Mouse (Mus musculus) lung, embryonic 15.5 days (tissue): ENCODE data around the gene Mdfi. TPM values are rescaled to one million over a fixed set of nuclear protein-coding genes. Genes with fewer than 3 reads are reported as not detected.

Experiments used
- ATAC-seq: fragments of 200-750 bp; cut with Nextera tagmentation; 2 replicates; pipeline ENCODE4 v1.8.0; 2017; ENCODE audit warnings: moderate number of reproducible peaks, borderline replicate concordance; ENCODE audit not compliant: low FRiP score, low TSS enrichment; ENCODE audit errors: extremely low read depth
- H3K27ac ChIP-seq: fragments of 300-500 bp; sonication (generic); 2 replicates; pipeline ENCODE4 v1.5.1; 2015; ENCODE audit warnings: moderate library complexity, mild to moderate bottlenecking, inconsistent platforms
- H3K27me3 ChIP-seq: fragments of 300-500 bp; sonication (generic); 2 replicates; pipeline ENCODE4 v1.6.1; 2015; ENCODE audit warnings: inconsistent platforms
- H3K36me3 ChIP-seq: fragments of 300-500 bp; sonication (generic); 2 replicates; pipeline ENCODE4 v1.6.1; 2015; ENCODE audit warnings: inconsistent platforms
- H3K4me1 ChIP-seq: fragments of 300-500 bp; sonication (generic); 2 replicates; pipeline ENCODE4 v1.6.1; 2015; ENCODE audit warnings: inconsistent platforms
- H3K4me2 ChIP-seq: fragments of 300-500 bp; sonication (generic); 2 replicates; pipeline ENCODE4 v1.6.1; 2015; ENCODE audit warnings: inconsistent platforms, mild to moderate bottlenecking, moderate library complexity
- H3K4me3 ChIP-seq: fragments of 300-500 bp; sonication (generic); 2 replicates; pipeline ENCODE4 v1.5.1; 2015; ENCODE audit warnings: mild to moderate bottlenecking, inconsistent platforms
- H3K9ac ChIP-seq: fragments of 300-500 bp; sonication (generic); 2 replicates; pipeline ENCODE4 v1.6.1; 2015; ENCODE audit warnings: inconsistent platforms
- H3K9me3 ChIP-seq: fragments of 300-500 bp; sonication (generic); 2 replicates; pipeline ENCODE4 v1.6.1; 2016; ENCODE audit warnings: inconsistent platforms
- WGBS: fragments of 180-500 bp; shearing (Covaris S2); methylation state at CpG from one replicate; pipeline ENCODE4 v1.1.7; 2015; 5-methylcytosine and 5-hydroxymethylcytosine counted together
- polyA plus RNA-seq: library from polyadenylated mRNA; unstranded; fragments of >200 nt; fragmentation: Nextera tagmentation; extraction: Ambion mirVana; gene quantifications from 2 replicates; pipeline ENCODE4 v1.2.1, GENCODE M21; 2015

Gene Mdfi
- polyA plus RNA-seq, 1 experiment from 2014 or later, result 19.3 TPM

- Histone ChIP-seq H3K36me3 (no peaks in the 10 kb centered on the region), H3K27ac (no peak overlapping the region), H3K4me2 (no peak overlapping the region), H3K9ac (no peak overlapping the region), H3K4me3 (no peak overlapping the region), H3K4me1 (no peaks in the 10 kb centered on the region), H3K9me3 (no peaks in the 10 kb centered on the region), H3K27me3 (no peaks in the 10 kb centered on the region; the same call in 1 of the 2 replicates)
- WGBS, result 71% methylated on average over 11 of the region's 11 CpGs
- ATAC-seq, result no peak
Measured at GRCm38 (mm10) chr17:47769389-47770299, 64.8 kb downstream of the Mdfi start.

- H3K9ac ChIP-seq, result no peak overlapping the region
- no peaks in the 10 kb centered on the region; the same call in 1 of the 2 replicates for H3K27me3 ChIP-seq
- 41% methylated on average over 12 of the region's 12 CpGs for WGBS
- no peak overlapping the region for H3K4me2 ChIP-seq
- ATAC-seq, result 0 out of 2 replicates have a peak, but pooled peaks have one; percentile 25
- no peak overlapping the region for H3K27ac ChIP-seq
- peaks cover under 1% of the 10 kb centered on the region; the same call in 1 of the 2 replicates for H3K4me1 ChIP-seq
- no peak overlapping the region for H3K4me3 ChIP-seq
- H3K9me3 ChIP-seq, result no peaks in the 10 kb centered on the region
- H3K36me3 ChIP-seq, result no peaks in the 10 kb centered on the region
Measured at GRCm38 (mm10) chr17:47768707-47769276, 65.7 kb downstream of the Mdfi start.

GRCm38 (mm10) chr17:47767456-47768141 lies 66.9 kb downstream of the Mdfi start:
- H3K27me3 ChIP-seq, result no peaks in the 10 kb centered on the region; the same call in 1 of the 2 replicates
- WGBS, result 63% methylated on average over 8 of the region's 17 CpGs
- no peaks in the 10 kb centered on the region for H3K9me3 ChIP-seq
- no peak overlapping the region for H3K27ac ChIP-seq
- ATAC-seq, result no peak
- H3K36me3 ChIP-seq, result no peaks in the 10 kb centered on the region
- no peak overlapping the region for H3K9ac ChIP-seq
- H3K4me1 ChIP-seq, result peaks cover 12% of the 10 kb centered on the region
- no peak overlapping the region for H3K4me3 ChIP-seq
- no peak overlapping the region for H3K4me2 ChIP-seq

GRCm38 (mm10) chr17:47767081-47767455 lies 67.4 kb downstream of the Mdfi start:
- no peaks in the 10 kb centered on the region; the same call in 1 of the 2 replicates for H3K27me3 ChIP-seq
- H3K27ac ChIP-seq, result no peak overlapping the region
- H3K9me3 ChIP-seq, result no peaks in the 10 kb centered on the region
- no peak overlapping the region for H3K9ac ChIP-seq
- H3K4me1 ChIP-seq, result peaks cover 18% of the 10 kb centered on the region
- no peak for ATAC-seq
- WGBS, result 64% methylated on average over 2 of the region's 2 CpGs
- no peak overlapping the region for H3K4me3 ChIP-seq
- no peaks in the 10 kb centered on the region for H3K36me3 ChIP-seq
- H3K4me2 ChIP-seq, result no peak overlapping the region

- no peak overlapping the region for H3K4me2 ChIP-seq
- H3K36me3 ChIP-seq, result no peaks in the 10 kb centered on the region
- H3K27ac ChIP-seq, result no peak overlapping the region
- no peak overlapping the region for H3K4me3 ChIP-seq
- peaks cover 18% of the 10 kb centered on the region for H3K4me1 ChIP-seq
- WGBS, result 84% methylated on average over 6 of the region's 6 CpGs
- H3K9ac ChIP-seq, result no peak overlapping the region
- H3K9me3 ChIP-seq, result no peaks in the 10 kb centered on the region
- ATAC-seq, result no peak
- H3K27me3 ChIP-seq, result no peaks in the 10 kb centered on the region; the same call in 1 of the 2 replicates
Measured at GRCm38 (mm10) chr17:47766407-47767043, 68.0 kb downstream of the Mdfi start.

GRCm38 (mm10) chr17:47765986-47766385 lies 68.5 kb downstream of the Mdfi start:
- peaks cover 18% of the 10 kb centered on the region for H3K4me1 ChIP-seq
- no peak for ATAC-seq
- no peaks in the 10 kb centered on the region for H3K9me3 ChIP-seq
- H3K9ac ChIP-seq, result no peak overlapping the region
- no peak overlapping the region for H3K27ac ChIP-seq
- no peaks in the 10 kb centered on the region; the same call in 1 of the 2 replicates for H3K27me3 ChIP-seq
- WGBS, result 69% methylated on average over 4 of the region's 4 CpGs
- no peak overlapping the region for H3K4me3 ChIP-seq
- no peak overlapping the region for H3K4me2 ChIP-seq
- no peaks in the 10 kb centered on the region for H3K36me3 ChIP-seq

Other genes starting within 250 kb of the Mdfi start
- gene Bysl, start 223.2 kb downstream of the Mdfi start, polyA plus RNA-seq, result 21.9 and 22.9 TPM in 2 replicates
- gene Med20, start 223.1 kb downstream of the Mdfi start, polyA plus RNA-seq, result 47.8 and 50.3 TPM in 2 replicates
- gene Gm20517, start 223.1 kb downstream of the Mdfi start, polyA plus RNA-seq, result 0.35 and 1.7 TPM in 2 replicates
- gene Usp49, start 204.0 kb downstream of the Mdfi start, polyA plus RNA-seq, result 4.2 and 4.3 TPM in 2 replicates
- 385 and 422 TPM in 2 replicates for gene Tomm6, start 146.3 kb downstream of the Mdfi start, polyA plus RNA-seq
- gene Frs3, start 145.7 kb downstream of the Mdfi start, polyA plus RNA-seq, result 5.6 and 6.5 TPM in 2 replicates
- 0.35 and 0.45 TPM in 2 replicates for gene Gm21981, start 140.2 kb downstream of the Mdfi start, polyA plus RNA-seq
- gene Prickle4, start 140.0 kb downstream of the Mdfi start, polyA plus RNA-seq, result 0.73 and 0.86 TPM in 2 replicates
- gene Pgc, start 107.8 kb downstream of the Mdfi start, polyA plus RNA-seq, result 14.2 and 15.7 TPM in 2 replicates
- gene Tfeb, start 97.7 kb downstream of the Mdfi start, polyA plus RNA-seq, result 12.9 and 14.7 TPM in 2 replicates
- gene Foxp4, start 90.0 kb upstream of the Mdfi start, polyA plus RNA-seq, result 23.7 and 24.1 TPM in 2 replicates
- not detected in 2 replicates for gene 1700122O11Rik, start 203.6 kb upstream of the Mdfi start, polyA plus RNA-seq